Mouse (Mus musculus) liver, postnatal 0 days (tissue): ENCODE data around the gene Tbx18.

Source experiments
- CTCF ChIP-seq: sonication (generic); IDR thresholded peaks from 2 replicates; pipeline ENCODE4 v1.5.1; 2016; ENCODE audit warnings: antibody characterized with exemption, low read depth
- EP300 ChIP-seq: IDR thresholded peaks from 2 replicates; pipeline ENCODE4 v1.6.1; 2016; ENCODE audit warnings: antibody characterized with exemption, low read depth, mild to moderate bottlenecking

- TF ChIP-seq CTCF (no peak), EP300 (no peak)
Measured at GRCm38 (mm10) chr9:87737271-87737670, 6.2 kb upstream of the Tbx18 start.
